Mouse (Mus musculus): ENCODE results near the gene Cep57l1.

- TF ChIP-seq CTCF (IDR thresholded peaks at IDR 0.05; ENCODE audit: low read depth) (no peak), EP300 (IDR thresholded peaks at IDR 0.05; ENCODE audit: low read depth) (no peak)
Observed at GRCm38 (mm10) chr10:41804711-41805110, 5.0 kb downstream of the Cep57l1 start.

All from liver, embryonic 14.5 days (tissue).